Mouse (Mus musculus): ENCODE data around the gene Agbl1.

DNA sequence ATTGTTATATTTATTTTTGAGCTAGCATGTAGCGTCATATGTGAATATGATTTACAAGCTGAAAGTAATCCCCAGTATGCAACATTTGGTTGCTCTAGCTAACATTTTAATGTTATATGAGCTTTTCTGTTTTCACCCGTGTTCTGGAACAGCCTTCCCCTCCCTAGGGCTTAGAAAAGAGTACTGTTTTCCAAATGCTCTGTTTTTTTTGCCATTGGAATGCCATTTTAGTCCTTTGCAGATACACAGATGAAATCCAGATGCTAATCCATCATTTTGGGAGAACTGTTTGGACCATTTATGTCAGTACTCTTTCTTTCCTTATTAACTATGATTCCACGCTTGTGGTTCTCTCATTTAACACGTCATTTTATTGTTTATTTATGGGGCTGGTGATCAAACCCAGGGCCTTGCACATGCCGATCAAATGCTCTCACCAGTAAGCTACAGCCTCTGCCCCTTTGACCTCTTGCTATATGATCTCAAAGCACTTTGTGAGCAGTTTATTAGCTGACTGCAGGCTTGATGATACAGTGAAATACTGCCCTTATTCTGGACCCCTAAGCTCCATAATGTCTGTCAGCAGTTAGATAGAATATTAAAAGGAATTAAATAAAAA lies 547.7 kb downstream of the Agbl1 start:
- TF ChIP-seq CTCF (IDR thresholded peaks at IDR 0.05; ENCODE audit: low read depth, low read length) (no peak), POLR2AphosphoS5 (IDR thresholded peaks at IDR 0.05; ENCODE audit: insufficient replicate concordance, low read depth, low read length) (no peak)

Measured in G1E (cell line).